Mouse (Mus musculus) frontal cortex, postnatal 25 days (tissue): ENCODE data around the gene Siglecg.
A peak's percentile ranks its signal among the peaks of the same experiment; 100 is the strongest.

Experiments used
- DNase-seq, 2 experiments: peaks; one replicate each; pipeline ENCODE4 v3.0.0; 2022; ENCODE audit warnings: low spot score in 2 of 2

The Siglecg gene

DNA sequence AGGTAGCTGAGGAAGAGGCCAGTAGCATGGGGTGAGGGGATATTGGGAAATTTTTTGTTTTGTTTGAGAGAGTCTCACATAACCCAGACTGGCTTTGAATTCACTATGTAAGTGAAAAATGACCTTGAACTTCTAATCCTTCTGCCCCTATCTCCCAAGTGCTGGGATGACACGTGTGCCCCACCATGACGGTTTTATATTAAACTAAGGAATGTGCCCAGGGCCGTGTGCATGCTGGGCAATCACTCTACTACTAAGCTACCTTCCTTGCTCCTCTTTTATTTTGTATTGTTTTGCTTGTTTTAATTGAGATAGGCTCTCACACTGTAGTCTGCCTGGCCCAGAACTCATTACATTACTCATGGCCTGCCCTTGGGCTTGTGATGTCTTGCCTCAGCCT is 33.1 kb downstream of the Siglecg start:
- no peak for DNase-seq

DNA sequence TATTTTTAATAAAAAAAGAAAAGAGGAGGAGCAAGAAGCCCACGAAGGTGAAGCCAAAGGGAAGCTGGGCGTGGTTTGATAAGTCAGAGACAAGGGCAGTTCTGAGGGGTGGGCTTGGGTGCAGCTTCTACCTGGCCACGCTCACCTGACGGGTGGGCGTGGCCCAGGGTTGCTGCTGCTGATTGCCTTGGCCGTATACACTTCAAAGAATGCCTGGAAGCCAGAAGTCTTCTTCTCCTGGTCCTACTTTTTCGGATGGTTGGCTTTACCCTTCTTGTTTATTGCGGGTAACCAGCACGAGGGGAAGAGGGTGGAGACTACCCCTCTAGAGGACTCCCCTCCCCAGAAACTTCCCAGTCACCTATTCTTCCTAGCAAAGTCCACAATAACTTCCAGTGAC is 34.7 kb downstream of the Siglecg start:
- no peak for DNase-seq

DNA sequence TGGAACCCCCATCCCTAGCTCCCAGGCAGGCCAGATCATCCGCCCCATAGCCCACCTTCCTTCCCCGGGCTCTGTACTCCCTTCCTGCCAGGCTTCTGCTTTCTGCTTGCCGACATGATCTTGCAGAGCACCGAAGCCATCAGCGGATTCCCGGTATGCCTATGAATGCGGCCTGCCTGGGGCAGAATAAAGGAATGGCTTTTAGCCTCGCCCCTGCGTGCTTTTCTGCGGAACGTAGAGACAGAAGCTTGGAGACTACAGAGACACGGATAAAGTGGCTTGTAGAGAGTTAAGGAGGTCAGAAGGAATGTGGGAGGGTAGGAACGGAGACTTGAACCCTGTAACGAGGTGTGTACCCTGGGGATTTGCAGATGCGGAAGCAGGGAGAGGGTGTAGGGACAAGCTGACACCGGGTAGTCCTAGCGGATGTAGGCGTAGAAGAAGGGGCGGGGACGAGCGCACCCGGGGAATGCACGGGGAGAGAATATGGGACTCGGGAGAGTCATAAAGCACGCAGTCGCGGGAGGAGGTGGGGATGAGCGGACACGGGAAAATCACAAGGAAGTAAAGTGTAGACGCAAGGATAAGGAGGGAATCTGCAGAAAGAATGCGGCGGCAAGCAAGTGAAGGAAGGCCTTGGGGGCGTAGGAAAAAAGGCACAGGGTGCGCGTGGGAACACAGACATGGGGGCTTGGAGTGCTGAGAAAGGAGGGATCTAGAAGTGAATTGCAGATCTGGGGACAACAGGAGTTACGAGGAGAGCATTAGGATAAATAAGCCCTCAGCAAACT is 35.3 kb downstream of the Siglecg start:
- peak; percentile 37 to 44 for DNase-seq

DNA sequence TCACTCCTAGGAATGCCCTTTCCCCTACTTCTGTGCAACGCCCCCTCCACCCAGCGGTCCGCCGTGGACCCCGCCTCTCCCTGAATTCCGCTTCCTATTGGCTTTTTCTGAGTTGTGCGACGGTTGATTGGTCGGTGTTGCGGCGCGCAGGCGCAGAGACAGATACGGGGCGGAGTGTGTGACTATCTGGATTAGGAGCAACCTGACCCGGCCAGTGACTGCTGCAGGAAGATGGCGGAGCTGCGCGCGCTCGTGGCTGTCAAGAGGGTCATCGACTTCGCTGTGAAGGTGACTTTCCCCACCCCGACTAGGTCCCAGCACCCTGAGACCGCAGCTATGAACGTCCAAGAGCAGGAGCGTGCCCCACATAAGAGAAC is 35.9 kb downstream of the Siglecg start, which contains the start of the genes Etfb and Gm45233:
Gene Etfb, plus strand, starts transcription at position 167 of the 377 bp plus-strand sequence.
Gene Gm45233, plus strand, starts transcription at position 212 of the 377 bp plus-strand sequence.
- peak; percentile 86 to 89 for DNase-seq

DNA sequence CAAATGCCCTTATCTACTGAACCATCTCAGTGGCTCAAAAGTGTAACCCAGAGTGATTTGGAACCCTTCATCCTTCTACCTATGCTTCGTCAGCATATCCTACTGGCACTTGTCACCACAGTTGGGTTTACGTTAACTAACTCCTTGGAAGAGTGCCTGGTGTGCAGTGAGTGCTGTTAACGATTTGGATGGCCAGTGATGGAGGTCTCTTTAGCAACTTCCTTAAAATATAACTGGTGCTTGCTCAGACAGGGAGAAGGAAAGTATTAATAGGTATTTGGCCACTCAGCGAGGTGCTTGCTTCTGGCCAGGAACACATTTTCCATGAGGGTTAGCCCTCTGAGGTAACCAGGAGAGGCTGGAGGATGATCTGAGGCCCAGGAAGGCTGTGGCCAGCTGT is 39.8 kb downstream of the Siglecg start:
- DNase-seq, result no peak

DNA sequence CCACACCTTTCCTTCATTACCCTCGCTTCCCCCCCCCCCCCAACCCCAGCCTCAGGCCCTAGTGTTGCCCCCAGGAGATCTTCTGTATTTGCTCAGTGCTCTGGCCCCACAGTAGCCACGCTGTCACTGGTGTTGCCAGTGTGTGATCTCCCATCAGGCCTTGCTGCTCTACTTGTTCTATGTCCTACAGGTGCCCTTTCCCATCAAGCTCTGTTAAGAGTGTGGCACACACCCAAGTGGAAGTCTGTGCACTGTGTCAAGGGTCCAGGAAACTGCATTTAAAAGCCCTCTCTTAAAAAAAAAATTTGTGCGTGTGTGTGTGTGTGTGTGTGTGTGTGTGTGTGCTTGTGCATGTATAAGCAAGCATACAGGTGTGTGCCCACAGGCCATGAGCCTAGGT is 40.2 kb downstream of the Siglecg start:
- DNase-seq, result no peak

DNA sequence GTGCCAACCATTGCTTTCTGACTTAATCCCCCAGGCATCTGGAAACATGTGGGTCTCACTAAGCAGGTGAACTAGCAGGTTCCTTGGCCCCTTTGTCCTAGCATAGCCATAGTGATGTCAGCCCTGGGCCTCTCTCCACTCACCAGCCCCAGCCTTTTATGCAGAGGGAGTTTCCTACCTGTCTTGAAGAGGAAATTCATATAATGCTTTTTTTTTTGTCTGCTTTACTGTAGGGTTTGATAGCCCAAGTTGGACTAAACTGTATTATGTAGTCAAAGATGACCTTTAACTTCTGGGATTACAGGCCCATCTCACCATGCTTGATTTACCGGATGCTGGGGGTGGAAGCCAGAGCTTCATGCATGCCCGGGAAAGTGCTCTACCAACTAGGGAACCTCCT is 41.8 kb downstream of the Siglecg start:
- no peak for DNase-seq

DNA sequence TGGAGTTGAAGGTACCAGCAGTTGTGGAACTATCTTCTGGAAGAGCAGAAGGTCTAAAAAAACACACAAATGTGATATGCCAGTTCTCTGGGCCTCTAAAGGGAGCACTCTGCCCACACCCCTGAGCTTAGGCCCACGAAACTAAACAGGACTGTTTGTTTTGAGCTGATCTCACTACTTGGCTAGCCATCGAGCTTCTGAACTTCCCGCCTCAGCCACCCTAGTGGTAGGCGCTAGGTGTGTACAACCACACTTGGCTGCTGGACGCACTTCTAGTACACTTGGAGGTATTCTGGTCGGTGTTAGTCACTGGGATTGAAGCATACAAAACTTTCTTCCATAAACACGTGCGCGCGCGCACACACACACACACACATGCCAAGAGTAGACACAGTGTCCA is 43.7 kb downstream of the Siglecg start:
- no peak for DNase-seq

DNA sequence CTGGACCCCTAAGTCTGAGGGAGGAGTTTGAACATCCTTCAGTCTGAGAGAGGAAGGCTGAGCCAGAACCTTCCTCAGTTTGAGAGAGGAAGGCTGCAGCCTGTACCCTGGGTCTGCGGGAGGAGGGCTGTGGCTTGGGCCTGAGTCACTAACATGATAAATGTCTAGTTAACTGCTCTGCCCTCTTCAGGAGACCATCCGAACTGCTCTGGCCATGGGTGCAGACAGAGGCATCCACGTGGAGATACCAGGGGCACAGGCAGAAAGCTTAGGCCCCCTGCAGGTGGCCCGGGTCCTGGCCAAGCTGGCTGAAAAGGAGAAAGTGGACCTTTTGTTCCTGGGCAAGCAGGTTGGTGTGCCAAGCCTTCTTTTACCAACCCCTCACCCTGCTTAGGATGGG is 44.6 kb downstream of the Siglecg start:
- no peak for DNase-seq

DNA sequence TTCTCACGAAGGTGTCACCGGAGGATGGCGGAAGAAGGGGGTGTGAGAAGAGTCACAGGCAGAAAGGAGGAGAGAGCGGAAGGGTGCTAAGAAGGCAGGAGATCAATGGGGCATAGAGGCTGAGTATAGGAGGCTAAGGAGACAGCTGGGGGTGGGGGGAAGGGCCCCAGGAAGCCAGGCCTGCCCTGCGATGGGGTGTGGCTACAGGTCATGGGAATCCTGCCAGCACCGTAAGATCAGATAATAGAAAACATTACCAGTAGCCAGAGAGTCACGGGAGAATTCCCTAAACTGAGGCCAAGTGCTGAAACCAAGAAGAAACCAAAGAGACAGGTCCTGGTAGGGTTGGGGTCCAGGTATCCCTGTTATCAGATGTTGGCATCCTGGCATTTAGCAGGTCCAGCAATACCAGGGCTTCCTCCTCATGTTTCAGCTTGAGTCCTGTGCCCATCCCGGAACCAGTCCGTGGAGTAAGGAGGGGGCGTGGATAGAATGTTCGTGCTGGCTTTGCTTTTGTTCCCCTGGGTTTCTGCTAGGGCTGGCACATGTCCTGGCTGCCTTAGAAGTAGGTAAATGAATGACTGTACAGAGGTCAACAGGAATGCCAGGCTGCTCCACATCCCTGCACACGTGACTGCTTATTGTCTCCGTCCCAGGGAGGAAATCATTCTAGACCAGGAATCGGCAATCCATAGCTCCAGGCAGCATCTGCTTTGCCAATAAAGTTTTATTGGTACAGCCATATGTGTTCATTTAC is 45.8 kb downstream of the Siglecg start:
- DNase-seq, result no peak

DNA sequence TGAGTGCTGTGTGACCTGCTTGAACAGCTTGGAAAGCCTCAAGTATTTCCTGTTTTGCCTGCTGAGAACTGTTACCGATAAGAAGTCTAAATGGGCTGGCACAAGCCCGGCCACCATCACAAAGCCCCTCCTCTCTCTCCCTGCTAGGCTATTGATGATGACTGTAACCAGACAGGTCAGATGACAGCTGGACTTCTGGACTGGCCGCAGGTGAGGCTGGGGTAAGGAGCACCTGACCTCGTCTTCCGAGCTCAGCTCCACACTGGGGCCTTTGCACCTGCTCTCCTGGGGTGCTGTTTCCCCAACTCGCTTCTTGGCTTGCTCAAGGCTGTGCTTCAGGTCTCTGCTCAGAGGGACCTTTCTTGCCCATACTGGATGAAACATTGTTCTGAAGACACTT is 46.4 kb downstream of the Siglecg start:
- no peak for DNase-seq

DNA sequence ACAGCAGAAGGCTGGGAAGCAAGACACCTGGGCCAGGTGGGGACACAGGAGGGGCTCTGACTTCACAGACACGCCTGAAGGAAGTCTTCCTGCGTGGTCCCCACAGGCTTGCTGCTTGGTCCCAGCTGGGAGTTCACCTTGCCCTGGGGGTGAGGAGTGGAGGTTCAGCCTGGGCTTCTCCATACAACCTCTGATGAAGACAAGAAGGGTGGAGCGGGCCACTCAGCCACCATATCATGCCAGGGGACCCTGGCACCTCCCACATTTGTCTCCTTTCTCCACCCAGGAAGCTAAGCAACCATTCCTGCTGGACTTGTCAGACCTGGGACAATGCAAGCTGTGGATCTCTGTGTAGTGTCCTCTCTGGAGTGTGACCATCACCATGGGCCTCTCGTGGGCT is 54.8 kb downstream of the Siglecg start, which contains the start of gene Vsig10l:
Gene Vsig10l, plus strand, starts transcription at position 301 of the 400 bp plus-strand sequence.
- no peak for DNase-seq

DNA sequence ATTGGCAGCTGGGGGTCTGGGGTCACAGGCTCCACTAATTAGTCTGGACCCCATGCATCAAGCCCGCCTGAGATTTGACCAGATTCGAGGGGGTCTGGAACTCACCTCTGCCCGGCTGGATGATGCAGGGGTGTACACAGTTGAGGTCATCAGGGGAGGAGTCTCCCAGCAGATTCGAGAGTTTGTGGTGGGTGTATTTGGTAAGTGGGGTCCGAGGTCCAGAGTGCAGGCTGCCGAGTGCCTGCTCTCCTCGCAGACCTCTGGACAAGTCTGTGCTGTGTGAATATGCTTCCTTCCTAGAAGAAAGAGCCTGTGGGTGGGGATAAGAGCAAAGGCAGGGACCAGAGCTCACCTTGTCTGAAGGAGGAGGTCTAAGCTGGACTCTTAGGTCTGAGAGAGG is 56.0 kb downstream of the Siglecg start:
- DNase-seq, result no peak

DNA sequence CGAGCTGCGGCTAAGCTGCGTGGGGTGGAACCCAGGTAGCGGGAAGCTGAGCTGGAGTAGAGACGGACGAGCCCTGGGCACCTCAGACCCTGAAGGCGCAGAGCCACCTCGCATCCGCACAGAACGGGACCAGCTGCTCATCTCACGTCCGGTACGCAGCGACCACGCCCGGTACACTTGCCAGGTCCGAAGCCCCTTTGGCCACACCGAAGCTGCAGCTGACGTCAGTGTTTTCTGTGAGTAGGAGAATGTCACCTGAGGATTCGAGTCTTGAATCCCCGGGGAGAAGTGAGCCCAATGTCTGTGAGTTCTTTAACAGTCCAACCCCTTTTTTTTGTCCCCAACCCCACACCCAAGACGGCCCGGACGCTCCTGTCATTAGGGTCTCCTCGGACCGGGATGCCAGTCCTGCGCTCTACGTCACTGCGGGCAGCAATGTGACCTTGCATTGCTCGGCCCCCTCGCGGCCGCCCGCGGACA is 56.9 kb downstream of the Siglecg start:
- no peak for DNase-seq

DNA sequence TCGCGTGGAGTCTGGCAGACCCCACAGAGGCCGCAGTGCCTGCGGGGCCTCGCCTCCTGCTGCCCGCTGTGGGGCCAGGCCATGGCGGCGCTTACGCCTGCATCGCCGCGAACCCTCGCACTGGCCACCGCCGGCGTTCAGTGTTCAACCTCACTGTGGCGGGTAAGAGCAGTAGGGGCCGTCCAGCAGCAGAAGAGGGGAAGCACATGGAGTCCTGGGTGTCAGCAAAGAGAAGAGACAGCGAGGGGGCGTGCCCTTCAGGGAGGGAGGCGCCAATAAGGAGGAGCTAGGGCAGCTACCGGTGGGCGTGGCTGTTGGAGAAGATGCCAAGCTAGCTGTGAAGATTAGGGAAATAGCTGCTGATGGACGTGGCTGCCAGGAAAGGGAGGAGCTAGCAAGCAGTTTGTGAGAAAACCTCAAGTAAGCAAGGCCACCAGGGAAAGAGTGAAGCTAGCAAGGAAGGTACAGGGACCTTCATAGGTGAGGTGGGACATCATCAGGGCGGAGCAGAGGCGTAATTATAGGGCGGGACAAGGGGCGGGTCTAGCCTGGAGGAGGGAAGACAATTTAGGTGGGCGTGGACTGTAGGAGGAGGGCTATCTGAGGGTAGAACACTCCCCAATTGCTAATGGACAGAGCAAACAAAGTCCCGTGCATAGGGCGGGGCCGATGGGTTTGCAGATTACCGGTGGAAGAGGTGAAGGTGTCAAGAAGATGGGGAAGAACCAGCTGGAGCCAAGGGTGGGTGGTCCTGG is 57.5 kb downstream of the Siglecg start:
- peak; percentile 51 to 58 for DNase-seq

DNA sequence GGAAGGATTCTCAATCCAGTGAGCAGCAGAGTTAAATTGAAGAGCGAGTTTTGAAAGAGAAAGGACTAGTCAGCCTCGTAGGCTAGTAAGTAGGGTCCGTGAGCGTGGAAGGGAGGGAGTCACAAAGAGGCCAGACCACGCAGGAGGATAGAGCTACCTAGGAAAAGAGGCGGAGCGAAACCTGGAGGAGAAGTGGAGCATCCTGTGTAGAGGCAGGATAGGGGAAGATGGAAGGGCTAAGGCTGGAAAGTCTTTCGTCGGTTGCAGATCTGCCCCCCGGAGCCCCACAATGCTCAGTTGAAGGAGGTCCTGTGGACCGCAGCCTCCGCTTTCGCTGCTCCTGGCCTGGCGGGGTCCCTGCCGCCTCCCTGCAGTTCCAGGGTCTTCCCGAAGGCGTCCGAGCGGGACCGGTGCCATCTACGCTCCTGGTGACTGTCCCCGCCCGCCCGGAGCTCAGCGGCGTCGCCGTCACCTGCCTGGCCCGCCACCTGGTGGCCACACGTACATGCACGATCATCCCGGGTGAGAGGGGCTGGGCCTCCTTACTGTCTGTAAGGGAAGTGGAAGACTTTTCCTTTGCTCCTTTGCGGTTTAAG is 58.2 kb downstream of the Siglecg start:
- peak in 1 of 2 experiments; percentile 71 for DNase-seq
